Mouse (Mus musculus) cerebellum, adult 11-12 months (tissue): ENCODE measurements around the gene Pik3ca.

Experiments used
- DNase-seq: peaks from one replicate; pipeline ENCODE4 v3.0.0; 2022

Gene Pik3ca

DNA sequence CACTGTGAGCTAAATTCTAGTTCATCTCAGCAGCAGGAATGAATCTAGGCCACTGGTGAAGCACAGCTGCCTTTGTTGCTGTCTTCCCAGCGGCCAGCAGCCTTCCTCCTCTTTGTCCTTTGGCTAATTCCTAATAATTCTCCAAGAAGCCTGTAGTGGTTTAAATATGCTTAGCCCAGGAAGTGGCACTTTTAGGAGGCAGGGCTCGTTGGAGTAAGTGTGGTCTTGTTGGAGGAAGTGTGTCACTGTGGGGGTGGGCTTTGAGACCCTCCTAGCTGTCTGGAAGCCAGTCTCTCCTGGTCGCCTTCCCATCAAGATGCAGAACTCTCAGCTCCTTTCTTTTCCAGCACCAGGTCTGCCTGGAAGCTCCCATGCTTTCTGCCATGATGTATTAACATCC is 108.4 kb downstream of the Pik3ca start:
- DNase-seq, result no peak

DNA sequence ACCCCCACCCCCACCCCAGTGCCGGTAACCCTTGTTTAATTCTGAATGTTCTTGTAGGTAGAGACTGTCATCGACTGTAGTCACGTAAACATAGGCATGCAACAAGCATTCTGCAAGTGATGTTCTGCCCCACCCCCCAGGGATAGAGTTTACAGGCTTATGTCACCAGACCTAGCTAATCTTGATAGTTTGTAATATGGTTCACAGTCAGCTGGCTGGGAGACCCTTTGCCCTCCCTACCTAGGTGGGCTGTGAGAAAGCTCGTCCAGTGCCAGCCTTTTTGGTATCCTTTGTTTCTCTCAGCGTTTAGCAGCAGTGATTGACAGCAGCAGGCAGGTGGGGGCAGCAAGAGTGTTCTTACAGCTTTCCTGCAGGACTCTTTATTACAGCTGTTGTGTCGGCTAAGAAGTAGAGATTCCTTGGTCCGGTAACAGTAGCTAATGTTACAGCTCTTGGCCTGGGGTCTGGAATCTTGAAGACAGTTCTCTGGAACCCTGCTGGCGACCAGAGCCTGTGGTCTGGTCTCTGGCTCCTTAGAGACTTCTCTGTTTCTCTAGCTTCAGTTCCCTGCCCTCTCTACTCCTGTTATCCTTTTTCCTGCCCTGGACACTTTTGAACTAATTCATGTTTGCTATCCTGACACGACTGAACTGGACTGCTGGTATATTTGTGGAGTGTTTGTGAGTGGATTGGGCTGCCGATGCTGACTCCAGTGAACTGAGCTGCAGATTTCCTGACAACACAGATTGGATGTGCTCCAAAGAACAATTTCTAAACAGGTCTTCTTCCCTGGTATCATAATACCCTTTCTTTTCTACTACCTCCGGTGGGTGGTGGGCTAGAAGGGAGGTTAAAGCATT is 109.1 kb downstream of the Pik3ca start:
- DNase-seq, result no peak

DNA sequence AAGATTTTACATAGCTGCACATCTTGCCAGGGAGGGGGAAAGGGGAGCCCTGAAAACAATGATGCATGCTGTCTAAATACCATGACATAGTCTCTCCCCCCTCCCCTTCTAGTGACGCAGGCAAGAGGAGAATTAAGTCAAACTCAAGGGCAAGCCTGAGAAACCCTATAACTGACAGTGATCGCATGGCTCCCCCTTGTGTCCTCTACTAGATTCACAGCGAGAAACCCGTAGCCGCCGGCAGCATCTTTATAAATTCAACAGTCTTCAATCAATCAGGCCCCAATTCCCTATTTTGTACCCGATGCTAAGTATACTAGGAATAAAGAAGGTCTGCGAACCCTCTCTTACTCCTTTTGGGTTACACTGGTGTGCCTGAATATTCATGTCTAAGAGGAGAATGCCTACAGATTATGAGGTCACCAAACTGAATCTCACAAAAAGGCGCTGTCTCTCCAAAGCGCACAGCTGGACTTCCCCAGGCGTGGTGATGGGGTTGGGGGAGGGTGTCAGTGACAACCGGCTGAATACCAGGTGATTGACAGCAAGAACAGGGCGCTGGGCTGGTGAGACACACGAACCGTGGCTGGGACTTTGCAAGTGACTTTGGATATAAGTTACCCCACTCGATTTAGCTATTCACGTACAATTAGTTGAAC is 111.3 kb downstream of the Pik3ca start:
- peak; percentile 67 for DNase-seq

DNA sequence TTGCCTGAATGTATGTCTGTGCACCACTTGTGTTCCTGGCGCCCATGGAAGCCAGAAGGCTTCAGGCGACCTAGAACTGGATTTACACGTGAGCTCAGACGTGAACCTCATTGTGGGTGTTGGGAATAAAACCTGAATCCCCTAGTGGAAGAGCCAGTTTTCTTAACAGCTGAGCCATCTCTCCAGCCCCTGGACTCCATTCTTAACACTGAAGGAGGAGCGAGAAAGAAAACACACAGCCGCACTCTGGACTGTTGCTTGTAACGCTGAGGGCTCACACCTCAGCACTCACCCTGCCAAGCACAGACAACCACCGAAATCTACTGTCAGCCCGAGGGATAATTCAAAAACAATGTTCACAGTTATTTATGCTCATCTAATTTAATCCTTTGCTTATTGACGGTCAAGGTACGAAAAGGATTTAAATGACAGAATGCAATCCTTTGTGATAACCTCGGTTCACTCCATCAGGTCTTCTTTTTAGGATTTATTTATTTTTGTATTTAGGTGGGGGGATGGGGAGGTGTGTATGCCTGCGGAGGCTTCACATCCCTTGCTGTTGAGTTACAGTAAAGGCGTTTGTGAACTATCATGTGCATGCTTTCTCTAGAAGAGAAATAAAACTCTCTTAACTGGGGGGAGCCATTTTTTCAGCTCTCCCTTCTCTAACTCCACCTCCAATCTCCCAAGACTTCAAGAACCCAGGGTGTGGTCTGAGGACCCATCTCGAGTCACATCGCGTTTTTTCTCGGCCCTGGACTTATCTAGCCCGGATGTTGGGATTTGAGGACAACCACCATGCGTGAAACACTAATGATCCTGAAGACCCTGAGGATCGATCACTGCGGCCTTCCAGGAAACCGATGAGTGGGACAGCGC is 112.3 kb downstream of the Pik3ca start, which contains the start of gene Zfp639:
Zfp639 (plus strand) TSS at position 764 of the 879 bp plus-strand sequence.
- no peak for DNase-seq

DNA sequence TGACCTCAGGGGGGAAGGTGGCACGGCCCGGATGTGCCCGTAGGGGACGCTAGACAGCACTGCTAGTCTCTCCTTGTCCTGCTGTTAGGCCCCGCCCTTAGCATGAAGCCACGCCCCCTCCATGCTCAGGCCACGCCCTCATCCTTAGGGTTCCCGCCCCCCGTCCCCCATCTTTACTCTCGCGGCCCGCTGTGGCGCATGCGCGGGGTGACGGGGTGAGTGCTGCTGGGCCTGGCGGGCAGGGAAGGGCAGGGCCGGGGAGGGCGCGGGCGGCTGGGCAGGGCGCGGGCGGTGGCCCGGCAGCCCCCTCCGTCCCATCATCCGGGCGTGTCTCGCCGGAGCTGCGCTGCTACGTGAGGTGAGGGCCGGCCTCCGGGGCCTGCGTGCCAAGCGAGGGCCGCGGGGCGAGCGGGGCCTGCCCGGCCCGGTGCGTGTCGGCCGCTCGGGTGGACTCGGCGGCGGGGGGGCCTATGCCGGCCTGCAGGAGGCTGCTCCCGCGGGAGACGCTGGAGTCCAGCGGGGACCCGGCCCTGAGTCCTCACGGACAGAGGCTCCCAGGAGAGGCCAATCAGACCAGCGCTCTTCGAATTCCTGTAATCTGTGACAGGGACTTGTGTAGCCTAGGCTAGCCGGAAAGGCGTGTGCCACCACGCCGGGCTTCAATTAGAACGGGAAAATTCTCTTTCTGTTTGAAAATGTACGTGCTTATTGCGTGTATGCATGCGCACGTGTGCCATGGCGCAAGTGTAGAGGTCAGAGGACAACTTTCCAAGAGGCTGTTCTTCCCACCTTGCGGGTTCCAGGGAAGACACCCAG is 113.1 kb downstream of the Pik3ca start:
- peak; percentile 96 for DNase-seq

DNA sequence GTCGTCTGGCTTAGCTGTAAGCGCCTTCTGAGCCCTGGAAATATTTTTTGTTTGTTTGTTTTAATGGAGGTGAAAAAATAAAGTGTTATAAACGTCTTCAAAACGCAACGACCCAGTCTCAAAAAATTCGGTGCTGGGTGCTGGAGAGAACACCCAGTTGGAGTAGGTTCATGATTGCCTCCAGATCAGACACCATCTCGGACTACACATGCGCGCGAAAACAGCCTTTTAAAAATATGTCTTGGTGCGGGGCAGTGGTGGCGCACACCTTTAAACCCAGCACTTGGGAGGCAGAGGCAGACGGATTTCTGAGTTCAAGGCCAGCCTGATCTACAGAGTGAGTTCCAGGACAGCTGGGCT is 113.7 kb downstream of the Pik3ca start:
- peak; percentile 57 for DNase-seq

DNA sequence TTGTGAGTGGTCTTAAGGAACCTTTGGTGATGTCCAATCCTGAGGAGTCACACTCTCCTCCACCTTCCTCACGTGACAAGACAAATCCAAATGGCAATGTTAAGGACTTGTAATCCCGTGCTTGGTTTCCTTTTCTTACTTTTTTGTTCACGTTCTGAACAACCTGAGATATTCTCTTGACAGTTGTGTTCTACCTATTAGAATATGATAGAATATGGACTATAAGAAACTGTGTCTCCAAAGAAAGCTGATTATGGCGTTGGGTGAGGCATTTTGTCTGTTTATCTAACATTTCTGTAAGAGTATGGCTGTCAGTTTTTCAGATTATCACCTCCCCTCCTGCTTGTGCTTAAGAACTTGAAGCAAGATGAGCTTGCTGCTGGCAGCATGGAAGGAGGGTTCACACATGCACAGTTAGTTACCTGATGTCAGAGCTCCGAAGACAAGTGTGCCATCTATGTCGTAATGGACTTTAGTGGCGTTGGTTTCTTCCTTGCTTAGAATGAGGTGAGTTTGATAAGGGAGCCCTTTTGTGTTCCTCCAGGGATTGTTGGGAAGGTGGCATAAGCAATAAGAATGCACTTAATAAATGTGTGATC is 115.3 kb downstream of the Pik3ca start:
- no peak for DNase-seq

DNA sequence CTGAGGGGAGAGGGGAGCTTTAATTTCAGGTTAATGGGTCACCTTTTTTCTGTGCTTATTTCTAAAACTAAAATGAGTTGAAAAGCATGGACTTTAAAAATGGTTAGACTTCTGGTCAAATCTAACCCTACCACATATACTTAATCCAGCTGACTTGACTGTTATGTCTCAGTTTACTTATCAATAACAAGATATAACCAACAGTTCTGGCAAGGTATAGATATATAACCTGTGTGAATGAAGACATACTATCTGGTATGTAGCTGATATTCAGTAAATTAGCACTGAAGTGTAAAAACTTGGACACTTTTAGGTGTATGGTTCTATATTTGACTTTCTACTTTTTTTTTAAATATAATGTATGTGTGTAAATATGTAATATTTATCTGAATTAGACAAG is 116.1 kb downstream of the Pik3ca start:
- DNase-seq, result no peak
